Mouse (Mus musculus) retina, postnatal 7 days (tissue): Measurements from ENCODE around the gene Prnp.

Experiments
- DNase-seq: peaks from one replicate; pipeline ENCODE4 v3.0.0-alpha.2; 2012; ENCODE audit warnings: low read depth, low spot score

Prnp gene

DNA sequence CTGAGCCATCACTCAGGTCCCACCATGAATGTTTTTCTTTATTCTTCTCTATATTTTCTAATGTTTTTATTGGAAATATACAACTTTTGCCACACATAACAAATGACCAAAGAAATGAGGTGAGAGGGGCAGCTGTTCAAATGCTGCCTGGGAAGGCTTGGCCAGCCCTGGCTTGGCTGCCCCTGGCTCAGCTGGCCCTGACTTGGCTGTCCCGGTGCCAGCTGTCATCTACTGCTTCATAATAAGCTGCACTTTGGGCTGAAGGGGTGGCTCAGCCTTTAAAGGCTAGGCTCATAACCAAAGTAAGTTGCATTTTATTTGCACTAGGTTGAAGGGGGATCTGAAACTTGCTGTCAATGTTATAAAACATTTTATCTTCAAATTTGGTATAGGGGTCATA, 2.9 kb upstream of the Prnp start:
- no peak for DNase-seq

DNA sequence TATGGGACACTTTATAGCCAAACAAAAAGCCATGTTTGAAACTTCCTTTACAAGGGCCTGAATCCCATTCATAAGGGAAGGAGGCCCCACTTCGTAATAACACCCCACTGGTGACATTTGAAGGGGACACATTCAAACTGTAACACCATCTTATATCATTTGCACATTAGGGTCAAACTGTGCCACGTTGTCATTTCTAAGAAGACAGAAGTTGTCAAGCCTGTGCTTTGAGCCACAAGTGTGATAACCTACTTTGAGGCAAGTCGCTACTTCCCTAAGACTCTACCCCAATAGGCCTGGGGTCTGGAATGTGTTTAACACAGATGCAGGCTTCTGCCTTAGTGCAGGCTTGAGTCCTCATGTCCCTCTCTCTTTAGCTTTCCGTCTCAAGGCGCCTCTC, 2.4 kb upstream of the Prnp start:
- no peak for DNase-seq

DNA sequence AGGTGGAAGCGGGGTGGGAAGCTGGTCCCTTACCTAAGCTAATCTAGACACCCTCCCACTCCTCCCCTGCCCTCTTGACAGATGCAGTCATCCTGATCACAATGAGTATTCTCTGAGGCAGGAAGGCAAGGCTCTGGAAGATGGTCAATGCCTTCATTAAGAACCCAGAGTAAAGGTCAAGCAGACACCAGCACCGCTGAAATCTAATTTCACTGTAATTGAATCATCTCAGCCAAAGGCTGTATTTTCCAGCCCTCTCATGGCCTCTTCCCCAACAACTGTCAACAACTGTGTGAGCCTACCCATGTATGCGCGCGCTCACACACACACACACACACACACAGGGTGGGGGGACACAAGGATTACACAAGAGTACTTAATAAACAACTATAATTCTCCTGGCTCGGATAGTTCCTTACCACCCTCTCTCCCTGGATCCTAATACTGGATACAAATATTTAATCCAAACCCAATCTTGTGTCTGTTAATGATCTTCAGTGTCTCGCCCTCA, 1.3 kb upstream of the Prnp start:
- no peak for DNase-seq

DNA sequence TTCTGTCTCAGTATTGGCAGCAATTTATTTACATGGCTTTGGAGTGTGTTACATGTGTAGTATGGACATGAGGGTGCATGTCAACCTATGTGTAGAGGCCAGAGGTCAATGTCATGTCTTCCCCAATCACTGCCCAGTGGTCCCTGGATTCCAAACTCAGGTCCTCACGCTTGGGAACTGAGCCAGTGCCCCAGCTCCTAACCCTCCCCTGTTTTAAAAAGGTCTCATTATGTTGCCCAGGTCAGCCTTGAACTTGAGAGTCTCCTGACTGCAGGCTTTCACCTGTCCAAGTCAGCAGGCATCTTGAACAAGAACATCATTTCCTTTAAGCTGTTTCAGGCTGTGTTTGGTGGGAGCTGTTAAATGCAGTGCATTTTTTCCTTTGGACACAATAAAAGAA, 822 bp upstream of the Prnp start:
- no peak for DNase-seq

DNA sequence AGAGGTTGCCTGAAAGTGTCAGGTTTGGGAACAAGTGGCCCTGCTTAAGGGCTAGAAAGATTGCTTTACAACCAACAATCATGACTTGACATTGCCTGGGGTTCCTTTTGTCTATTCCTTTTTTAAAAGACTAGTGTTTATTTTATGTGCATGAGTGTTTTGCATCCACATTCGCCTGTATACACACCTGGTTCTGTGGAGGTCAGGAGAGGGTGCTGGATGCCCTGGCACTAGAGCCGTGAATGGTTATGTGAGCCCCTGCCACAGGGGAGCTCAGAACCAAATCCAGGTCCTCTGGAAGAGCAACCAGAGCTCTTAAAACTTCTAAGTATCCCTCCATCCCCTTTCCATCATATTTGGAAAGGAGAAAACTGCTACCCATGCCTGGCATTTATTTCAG, 1.1 kb downstream of the Prnp start:
- DNase-seq: no peak

DNA sequence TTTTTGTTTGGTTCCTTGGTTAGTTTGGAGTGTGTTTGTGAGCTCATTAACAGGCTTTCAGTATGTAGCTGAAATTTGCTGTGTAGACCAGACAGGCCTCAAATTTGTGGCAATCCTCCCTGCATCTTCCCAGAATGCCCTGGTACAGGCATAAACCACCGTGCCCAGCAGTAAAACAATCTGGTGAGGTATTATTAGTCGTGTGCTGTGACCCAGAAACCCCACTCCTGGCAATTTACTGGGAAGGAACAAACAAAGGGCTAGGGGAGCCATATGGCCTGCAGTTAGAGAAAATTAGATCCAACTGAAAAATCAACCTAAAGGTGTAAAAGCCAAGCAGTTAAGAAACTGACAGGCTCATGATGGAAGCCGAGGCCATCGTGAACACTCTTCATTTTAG, 1.6 kb downstream of the Prnp start:
- no peak for DNase-seq

DNA sequence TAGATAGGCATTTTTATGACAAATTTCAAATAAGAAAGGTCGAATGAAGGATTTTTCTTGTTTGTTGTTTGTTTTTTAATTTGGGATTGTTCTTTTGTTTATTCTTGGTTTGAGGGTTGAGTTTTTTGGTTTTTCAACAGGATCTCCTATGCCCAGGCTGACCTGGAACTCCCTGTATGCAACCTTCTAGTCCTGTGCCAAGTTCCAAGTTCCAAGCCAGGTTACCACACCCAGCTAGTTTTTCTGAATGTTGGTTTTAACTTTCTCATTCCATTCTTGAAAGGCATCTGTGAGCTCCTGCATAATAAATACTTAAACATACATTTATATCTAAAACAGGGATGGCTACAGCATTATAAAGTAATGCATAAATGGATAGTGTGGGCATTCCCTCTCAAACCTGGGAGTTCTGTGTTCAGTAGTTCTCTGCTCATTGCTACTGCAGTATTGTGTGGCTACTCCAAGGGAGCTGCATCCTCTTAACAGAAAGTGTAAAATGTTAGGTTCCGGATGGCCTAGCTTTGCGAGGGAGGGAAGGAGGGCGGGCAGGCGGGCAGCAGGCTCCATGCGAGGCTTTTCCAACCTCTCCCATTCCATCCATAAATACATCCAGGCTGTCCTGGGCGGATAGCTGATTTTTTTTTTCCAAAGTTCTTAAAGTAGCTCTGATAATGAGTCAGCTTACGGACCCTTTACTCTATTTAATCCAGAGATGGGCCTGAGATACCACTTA, 3.0 kb downstream of the Prnp start:
- no peak for DNase-seq

DNA sequence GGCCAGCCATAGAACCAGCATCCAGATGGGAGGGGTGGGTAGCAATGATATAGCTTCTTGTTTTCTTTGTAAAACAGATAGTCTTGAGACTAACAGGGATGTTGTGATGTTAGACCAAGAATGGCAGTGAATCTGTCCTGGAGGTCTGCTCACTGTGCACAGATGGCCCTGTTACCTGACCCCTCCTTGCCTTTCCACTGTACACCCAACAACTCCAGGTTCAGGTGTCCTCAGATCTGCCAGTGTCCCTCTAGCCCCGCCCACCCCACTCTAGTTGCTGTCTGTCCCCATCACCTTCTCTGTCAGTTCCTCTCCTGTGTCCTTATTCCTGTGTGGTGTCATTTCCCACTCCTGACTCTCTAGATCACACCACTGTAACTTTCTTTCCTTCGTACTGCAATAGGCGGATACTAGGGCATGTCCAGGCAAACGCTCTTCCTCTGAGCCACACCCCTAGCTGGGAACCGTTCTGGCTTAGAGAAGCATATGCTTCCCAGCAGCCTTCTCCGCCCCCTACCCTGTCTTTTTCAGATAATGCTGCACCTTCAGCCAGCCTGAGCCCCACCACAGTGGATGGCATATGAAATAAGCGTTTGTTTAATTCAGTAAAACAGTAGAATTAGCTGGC, 22.7 kb downstream of the Prnp start:
- DNase-seq: no peak

DNA sequence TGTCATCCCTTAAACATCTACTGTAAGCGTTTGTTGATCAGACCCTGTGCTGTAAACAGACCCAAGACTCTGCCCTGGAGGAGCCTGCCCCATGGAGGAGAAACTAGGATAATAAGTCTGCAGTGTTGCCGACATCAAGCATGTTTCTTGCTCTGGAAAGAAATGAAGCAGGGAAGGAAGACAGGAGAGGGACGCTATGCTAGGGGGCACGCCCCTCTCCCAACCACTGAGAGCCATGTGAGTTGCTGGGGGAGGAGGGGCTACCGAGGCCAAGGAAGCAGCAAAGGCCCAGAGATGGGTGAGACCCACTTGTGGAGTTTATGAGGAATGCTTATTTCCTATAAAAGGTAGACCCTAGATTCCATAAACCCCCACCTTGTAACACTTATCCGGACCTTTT, 23.3 kb downstream of the Prnp start:
- no peak for DNase-seq

DNA sequence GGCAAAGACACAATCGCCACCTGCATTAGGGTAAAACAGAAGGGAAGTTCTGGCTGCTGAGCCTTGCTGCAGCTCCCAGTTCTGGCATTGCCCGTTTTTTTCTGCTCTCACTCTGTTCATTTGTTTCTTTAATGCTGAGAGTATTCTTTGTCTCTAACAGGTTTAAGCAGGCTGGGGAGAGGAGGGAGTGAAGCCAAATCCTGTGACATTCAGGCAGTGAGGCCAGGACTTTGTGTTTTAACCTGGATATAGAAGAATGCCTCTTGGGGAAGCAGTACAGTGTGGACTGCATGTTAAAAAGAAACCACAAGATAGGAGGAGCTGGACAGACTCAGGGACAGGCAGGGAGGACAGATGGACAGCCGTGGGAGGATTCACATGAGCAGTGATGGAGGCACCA, 23.9 kb downstream of the Prnp start:
- DNase-seq: no peak

DNA sequence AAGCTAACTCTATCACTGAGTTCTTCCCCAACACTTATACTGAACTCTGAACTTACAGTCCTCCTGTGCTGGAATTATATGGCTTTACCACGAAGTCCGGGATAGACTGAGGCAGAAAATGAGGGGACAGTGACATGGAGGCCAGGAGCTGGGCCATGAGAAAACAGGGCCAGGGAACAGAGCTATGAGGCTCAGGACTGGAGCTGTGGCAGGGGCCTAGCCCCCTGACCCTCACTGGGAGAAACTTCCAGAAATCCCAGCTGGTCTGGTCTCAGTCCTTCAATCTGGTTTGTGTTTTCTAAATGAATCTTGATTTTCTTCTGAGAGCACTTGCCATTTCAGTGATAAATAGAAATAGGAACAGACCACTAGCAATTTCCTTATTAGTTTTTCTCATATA, 24.5 kb downstream of the Prnp start:
- DNase-seq: no peak

DNA sequence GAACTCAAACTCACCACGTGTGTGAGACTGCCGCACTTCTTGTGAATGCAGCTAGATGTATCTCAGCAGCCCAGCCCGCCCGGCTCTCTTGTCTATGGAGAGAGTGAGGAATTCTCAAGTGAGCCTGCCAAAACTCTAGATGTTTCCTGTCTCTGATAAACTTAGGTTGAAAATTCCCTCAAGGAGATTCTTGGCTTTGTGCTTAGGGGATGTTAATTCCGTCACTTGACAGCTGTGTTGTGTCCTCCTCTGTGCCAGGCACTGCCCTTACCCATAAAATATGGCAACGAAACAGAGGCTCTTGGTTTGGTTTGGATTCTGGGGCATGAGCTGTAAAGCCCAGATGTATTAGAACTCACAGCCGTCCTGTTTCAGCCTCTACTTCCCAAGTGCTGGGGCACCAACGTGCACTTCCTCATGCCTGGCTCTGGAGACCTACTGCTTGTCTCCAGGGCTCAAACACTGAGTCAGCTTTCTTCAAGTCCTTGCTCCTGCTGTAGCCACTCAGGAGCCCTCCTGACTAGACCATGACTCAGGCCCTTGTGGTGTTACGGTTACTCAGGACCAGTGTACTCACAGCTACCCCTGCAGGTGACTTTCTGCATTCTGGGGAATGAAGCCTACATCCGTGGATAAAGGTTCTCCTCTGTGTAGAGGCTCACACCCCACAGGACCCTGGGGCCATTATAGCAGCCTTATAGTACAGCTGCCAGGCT, 25.8 kb downstream of the Prnp start:
- no peak for DNase-seq

DNA sequence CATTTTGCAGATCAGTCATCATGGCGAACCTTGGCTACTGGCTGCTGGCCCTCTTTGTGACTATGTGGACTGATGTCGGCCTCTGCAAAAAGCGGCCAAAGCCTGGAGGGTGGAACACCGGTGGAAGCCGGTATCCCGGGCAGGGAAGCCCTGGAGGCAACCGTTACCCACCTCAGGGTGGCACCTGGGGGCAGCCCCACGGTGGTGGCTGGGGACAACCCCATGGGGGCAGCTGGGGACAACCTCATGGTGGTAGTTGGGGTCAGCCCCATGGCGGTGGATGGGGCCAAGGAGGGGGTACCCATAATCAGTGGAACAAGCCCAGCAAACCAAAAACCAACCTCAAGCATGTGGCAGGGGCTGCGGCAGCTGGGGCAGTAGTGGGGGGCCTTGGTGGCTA, 26.7 kb downstream of the Prnp start:
- DNase-seq: no peak

DNA sequence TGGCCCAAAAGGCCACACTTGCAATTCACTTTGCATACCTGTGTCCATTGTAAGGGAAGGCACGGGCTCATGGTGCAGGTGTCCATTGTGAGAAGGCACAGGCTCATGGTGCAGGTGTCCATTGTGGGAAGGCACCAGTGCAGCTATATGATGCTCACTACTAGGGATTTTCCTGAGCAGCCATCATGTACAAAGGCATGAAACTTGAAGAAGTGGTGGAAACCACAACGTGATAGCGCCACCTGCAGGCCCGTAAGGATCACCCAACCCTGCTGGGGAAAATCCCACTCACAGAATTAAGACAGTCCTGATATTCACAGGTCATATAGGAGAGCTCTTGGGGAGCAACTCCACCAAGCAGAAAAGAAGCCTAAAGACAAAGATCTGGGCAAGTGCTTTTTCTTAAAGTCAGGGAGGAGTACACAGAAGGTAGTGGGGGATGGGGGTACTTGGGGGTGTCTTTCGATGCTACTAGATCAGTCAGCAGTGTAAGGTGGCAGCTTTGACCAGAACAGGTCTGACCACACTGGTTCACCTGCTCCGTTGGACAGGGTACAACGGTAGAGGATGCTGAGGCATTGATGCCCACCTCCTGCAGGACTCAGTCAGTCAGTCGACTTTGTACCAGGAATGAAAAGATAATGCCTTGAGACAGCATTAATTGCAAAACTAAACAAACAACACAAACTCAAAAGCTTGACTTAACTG, 29.8 kb downstream of the Prnp start:
- DNase-seq: peak; percentile 44

DNA sequence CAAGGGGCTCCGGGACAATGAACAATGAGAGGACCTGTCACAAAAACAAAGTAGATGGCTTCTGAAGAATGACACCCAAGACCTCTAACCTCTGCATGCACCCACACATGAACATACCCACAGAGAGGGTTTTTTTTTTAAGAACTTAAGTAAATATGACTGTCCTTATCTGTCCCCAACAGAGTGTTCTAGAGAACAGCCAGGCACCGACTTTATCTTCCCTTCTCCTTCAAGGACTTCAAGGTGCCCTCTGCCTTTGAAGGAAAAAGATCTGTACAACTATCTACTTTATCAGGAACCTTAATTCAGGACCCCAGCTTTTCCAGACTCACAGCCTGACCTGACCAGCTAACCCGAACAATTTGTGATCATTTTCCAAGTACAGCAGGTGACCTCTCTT, 30.8 kb downstream of the Prnp start:
- no peak for DNase-seq

DNA sequence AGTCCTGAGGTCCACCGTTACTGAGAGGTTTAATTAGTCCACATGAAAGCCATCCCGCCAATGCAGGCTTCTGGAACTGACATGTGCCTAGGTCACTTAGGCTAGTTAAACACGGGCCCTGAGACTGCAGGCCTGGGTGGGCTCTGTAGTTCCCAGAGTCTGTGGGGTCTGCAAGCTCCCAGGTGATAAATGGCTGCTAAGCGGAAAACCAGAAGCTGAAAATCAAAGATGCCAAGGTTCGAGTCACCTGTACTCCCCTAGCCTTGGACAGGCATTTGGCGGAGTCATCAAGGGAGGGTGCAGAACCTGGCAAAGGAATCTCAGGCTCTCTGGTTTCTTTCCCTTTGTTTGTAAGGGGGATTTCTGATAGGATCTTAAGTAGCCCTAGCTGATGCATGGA, 31.8 kb downstream of the Prnp start:
- no peak for DNase-seq

DNA sequence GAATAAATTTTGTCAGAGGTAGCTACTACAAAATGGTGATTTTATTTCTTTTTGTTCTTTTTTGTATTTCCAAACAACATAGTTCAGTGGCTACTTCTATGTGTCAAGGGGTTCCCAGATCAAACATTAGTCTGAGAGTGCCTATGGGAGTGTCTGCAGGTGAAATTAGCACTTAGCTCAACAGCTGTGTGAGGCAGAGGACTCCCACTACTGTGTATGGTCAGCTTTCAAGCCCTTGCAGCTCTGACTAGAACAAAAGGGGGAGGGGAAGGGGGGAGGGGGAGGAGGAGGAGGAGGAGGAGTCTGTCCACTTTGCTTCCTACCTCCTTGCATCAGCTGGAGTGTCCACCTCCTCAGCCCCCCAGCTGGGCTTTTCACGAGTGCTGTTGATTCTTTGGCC, 34.6 kb downstream of the Prnp start:
- no peak for DNase-seq

DNA sequence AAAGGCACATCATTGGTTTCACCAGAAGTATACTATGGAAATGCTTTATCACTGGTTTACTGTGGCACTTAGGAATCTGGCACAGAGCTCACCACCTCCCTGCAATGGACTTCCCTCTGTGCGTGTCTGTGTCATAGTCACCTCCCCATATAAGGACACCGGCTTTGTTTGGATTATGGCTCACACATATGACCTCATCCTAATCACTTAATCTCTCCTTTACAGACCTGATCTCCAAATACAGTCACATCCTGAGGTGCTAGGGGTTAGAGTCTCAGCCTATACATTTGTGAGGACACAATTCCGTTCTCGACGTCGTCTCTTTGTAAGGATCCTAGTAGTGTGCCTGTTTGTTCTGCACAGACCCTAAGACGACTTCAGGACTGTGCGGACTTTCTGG, 35.5 kb downstream of the Prnp start:
- peak; percentile 50 for DNase-seq

DNA sequence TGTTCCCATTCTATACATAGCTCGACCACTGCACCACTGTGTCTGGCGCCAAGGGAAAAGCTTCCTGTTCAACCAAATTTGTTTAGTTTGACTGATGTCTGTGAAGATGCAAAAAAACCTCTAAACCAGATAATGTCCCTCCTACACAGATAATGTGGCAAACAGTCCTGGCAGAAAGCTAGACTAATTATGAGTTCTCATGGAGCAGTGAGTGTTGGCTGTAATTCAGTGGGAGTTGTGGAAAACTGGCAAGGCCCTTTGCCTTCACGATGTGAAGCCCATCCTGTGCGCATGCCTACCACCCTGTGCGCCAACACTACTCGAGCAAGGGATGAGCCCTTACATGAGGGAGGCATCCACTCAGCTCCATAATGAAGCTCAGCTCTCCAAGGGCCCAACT, 36.0 kb downstream of the Prnp start:
- no peak for DNase-seq

DNA sequence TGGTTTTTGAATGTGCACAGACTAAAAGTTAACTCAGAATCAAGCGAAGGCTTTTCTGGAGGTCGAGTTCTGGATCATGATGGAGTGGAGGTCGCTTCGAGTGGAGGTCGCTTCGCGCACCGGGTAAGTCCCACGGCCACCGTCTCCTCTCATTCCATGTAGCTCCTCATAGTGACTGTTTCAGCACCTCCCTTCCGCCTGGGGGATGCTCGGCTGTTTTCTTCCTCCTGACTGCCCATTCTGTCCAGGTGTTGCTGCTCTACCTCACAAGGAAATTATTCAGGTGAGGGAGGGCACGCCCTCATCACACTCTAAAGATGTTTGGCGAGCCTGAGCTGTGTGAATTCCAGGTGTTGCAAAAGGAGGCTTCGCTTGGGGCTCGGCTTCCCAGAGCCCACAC, 36.6 kb downstream of the Prnp start:
- DNase-seq: no peak

DNA sequence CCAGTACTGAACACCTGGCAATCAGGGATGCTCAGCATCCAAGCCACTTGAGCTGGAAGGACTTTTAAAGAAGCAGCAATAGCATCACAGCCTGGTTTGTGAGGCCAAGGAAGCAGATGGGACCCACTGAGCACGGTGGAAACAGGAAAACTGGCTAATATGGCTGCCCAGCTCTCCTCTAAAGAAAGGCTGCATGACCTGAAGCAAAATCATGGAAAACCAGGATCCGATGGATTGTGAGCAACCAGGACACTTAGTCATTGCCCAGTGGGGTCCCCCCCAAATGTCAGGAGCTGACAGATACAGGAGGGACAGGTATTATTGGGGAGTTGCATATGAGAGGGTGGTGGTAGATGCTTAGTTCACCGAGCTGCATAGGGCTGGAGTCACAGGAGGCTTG, 38.4 kb downstream of the Prnp start:
- DNase-seq: no peak

DNA sequence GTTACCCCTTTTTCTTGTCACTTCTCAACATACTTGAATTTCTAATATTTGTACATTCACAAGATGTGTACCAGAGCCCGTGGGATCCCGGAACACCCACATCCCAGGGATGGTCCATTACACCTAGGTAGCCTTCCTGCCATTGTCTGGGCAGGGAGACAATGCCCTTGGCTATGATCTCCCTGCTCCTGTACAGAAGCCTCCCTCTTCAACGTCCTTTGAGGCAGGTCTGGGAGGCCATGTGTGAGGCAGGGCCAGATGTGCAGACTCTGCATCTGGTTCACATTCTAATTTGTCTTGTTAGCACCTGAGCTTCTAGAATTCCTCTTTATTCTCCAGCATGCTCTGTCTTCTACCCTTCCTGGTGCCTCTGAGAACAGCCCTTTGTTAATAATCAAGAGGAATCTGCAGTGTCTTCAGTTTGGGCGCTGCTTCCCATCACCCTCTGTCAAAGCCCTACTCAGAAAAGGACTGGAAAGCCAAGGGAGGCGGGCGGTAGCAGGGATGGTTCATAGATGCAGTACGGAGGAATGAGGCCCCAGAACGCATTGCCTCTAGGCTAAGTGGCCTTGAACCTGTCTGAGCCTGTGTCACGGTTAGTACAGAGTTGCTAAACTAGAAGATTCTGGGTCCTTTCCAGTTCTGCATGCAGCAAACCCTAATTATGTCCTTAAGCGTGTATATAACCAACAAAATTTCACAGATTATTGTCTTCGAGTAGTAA, 39.4 kb downstream of the Prnp start:
- no peak for DNase-seq
